Mouse (Mus musculus) C2C12 (cell line): Measurements from ENCODE around the gene Lrrc42.

Source experiments
- CEBPB ChIP-seq: IDR thresholded peaks from one replicate; pipeline ENCODE4 v1.6.1; 2011; ENCODE audit warnings: low read depth, mild to moderate bottlenecking, control low read depth, moderate library complexity
- CTCF ChIP-seq: IDR thresholded peaks from one replicate; pipeline ENCODE4 v1.5.1; 2011; ENCODE audit not compliant: control insufficient read depth, insufficient read depth, insufficient read length
- MYOG ChIP-seq: IDR thresholded peaks from one replicate; pipeline ENCODE4 v1.6.1; 2011; ENCODE audit not compliant: control insufficient read depth, insufficient read length; ENCODE audit errors: extremely low read depth
- USF1 ChIP-seq: IDR thresholded peaks from one replicate; pipeline ENCODE4 v1.6.1; 2011; ENCODE audit warnings: low read depth, mild to moderate bottlenecking, control low read depth, moderate library complexity

- TF ChIP-seq USF1 (no peak), CEBPB (no peak), CTCF (no peak), MYOG (no peak)
These were observed 42.7 kb downstream of the Lrrc42 start for GRCm38 (mm10) chr4:107210483-107211097.
